Mouse (Mus musculus) forelimb bud, embryonic 11.5 days (tissue): ENCODE results near the gene Gm17349.
"Not testable (repeated sequence)": the region's sequence is repeated elsewhere in the genome, so short reads cannot be mapped to it uniquely, and the experiment has no call there.

Experiments used
- DNase-seq: peaks from one replicate; pipeline ENCODE4 v3.0.0-alpha.2; 2012; ENCODE audit warnings: low read depth, low spot score

Gm17349 gene

DNA sequence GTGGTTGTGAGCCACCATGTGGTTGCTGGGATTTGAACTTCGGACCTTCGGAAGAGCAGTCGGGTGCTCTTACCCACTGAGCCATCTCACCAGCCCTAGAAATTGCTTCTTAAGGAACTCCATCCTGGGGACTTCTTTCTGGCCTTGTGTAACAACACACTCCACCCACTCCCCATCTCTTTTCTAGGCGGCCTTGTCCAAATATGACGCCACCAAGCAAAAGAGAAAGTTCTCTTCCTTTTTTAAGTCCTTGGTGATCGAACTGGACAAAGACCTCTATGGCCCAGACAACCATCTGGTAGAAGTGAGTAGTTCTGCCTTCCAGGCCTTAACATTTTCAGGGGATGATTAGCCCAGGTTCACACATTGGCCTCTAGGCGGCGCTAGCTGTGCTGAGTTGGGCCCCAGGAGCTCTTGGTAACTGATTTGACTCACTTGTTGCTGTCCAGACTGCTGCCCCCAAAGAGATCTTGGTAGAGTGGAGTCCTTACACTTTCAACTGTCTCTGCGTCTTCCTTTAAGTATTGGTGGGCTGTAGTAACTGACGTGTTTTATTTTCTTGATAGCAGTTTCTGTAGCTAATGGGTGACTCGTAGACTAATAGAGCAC, at the start of gene Gm17349:
Gm17349 (minus strand) TSS at position 51 of the 609 bp plus-strand sequence.
- DNase-seq, result peak; percentile 67

DNA sequence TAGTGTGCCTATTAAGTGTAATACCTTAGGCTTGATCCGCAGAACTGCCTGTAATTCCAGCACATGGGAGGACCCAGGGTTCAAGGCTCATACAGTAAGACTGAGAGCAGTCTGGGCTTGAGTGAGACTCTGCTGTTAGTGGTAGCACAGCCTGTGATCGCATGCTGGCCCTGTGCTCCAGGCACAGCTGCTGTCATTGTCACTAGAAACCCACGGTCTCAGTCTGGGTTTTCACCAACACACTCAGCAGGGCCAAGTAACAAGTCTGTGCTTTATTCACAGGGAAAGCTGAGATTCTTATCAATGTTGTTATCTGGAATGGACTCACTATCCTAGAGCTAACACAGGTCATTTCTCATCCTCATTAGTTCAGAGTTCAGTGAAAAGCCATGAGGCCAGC, 48.9 kb upstream of the Gm17349 start:
- no peak for DNase-seq

GRCm38 (mm10) chr15:99740229-99740628, 34.9 kb upstream of the Gm17349 start:
- DNase-seq, result no peak

DNA sequence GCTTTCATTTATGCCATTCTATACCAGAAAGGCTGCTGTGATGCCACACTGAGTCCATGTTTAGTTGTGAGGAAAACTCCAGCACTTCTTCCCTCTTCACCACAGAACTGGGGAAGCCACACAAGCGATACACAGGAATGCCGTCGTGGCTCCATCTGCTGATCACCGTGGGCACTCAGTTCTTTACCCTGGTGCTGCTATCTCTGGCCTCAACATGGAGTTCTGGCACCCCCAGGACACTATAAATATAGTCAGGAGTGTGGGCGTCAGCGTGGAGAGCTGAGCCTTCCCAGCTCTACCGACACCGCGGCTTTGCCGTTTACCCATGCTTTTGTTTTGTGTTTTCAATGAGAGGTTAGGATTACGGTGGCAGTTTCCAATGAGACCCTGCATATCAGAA, 31.4 kb upstream of the Gm17349 start:
- DNase-seq, result no peak

GRCm38 (mm10) chr15:99735631-99736030, 30.3 kb upstream of the Gm17349 start:
- DNase-seq, result no peak

- no peak for DNase-seq
Measured at GRCm38 (mm10) chr15:99733186-99733585, 27.9 kb upstream of the Gm17349 start.

GRCm38 (mm10) chr15:99731678-99732077, 26.4 kb upstream of the Gm17349 start:
- DNase-seq, result no peak

DNA sequence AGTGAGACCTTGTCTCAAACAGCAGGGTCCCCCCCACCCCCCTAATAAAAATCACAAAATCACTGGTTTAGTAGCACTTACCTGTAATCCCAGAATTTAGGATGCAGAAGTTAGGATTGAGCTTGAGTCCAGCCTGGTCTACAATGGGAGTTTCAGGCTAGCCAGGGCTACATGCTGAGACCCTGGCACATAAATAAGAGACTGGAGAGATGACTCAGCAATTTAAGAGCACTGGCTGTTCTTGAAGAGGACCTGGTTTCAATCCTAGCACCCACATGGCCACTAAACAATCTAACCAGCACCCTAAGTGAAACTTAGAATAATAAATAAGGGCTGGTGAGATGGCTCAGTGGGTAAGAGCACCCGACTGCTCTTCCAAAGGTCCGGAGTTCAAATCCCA, 25.9 kb upstream of the Gm17349 start:
- DNase-seq, result no peak

DNA sequence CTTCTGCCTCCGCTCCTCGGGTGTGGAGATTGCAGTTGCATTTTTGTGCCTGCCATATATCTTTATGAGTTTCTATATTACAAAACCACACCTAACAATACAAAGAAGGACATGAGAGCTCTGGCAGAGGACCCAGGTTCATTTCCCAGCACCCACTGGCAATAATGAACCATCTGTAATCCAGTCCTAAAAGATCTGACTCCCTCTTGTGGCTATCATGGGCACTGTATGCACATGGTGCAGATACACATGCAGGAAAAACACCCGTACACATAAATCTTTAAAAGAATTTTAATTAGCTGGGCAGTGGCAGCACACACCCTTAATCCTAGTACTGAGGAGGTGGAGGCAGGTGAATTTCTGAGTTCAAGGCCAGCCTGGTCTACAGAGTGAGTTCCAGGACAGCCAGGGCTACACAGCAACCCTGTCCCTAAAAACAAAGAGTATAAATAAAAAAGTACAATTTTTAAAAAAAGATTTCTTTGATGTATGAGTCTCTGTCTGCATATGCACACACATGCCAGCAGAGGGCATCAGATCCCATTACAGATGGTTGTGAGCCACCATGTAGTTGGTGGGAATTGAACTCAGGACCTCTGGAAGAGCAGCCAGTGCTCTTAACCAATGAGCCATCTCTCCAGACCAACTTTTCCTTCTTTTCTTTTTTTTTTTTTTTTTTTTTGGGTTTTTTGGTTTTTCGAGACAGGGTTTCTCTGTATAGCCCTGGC, 23.9 kb upstream of the Gm17349 start:
- no peak for DNase-seq

DNA sequence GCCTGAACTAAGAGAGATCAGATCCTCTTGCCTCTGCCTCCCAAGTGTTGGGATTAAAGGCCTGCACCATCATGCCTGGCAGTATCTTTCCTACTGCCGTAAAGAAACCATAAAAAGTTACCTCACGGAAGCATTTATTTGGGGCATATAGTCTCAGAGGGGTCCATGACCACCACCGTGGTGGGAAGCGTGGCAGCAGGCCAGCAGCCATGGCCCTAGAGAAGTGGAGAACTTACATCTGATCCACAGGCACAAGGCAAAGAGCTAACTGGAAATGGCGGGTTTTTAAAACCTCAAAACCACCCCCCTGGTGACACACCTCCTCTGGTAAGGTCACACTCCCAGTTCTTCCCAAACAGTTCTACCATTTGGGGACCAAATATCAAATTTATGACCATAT, 22.9 kb upstream of the Gm17349 start:
- DNase-seq, result no peak

- DNase-seq, result no peak
Measured at GRCm38 (mm10) chr15:99727525-99727924, 22.2 kb upstream of the Gm17349 start.

GRCm38 (mm10) chr15:99727039-99727438, 21.7 kb upstream of the Gm17349 start:
- DNase-seq, result not testable (repeated sequence)

DNA sequence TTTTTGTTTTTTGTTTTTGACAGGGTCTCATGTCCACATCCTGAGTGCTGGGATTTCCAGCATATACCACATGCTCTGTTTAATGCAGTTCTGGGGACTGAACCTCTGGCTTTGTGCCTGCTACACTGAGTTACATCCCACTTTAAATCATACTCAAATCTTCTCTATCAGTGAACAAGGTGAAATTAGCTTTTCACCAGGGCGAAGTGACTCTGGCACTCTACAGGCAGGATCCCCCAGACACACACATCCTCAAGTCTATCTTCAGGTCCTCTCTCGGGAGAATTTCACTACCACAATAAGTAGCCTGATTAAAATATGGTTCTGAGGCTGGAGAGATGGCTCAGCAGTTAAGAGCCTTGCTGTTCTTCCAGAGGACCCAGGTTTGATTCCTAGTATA, 21.3 kb upstream of the Gm17349 start:
- no peak for DNase-seq

- DNase-seq, result peak; percentile 99
Measured at GRCm38 (mm10) chr15:99725341-99726155, 20.3 kb upstream of the Gm17349 start, which contains the start of gene Cox14. Cox14 (plus strand) TSS chr15:99725618.

- DNase-seq, result peak; percentile 68
Measured at GRCm38 (mm10) chr15:99724292-99725021, 19.2 kb upstream of the Gm17349 start.

GRCm38 (mm10) chr15:99723515-99724291, 18.4 kb upstream of the Gm17349 start:
- DNase-seq, result no peak

- no peak for DNase-seq
Measured at GRCm38 (mm10) chr15:99723120-99723514, 17.8 kb upstream of the Gm17349 start.

DNA sequence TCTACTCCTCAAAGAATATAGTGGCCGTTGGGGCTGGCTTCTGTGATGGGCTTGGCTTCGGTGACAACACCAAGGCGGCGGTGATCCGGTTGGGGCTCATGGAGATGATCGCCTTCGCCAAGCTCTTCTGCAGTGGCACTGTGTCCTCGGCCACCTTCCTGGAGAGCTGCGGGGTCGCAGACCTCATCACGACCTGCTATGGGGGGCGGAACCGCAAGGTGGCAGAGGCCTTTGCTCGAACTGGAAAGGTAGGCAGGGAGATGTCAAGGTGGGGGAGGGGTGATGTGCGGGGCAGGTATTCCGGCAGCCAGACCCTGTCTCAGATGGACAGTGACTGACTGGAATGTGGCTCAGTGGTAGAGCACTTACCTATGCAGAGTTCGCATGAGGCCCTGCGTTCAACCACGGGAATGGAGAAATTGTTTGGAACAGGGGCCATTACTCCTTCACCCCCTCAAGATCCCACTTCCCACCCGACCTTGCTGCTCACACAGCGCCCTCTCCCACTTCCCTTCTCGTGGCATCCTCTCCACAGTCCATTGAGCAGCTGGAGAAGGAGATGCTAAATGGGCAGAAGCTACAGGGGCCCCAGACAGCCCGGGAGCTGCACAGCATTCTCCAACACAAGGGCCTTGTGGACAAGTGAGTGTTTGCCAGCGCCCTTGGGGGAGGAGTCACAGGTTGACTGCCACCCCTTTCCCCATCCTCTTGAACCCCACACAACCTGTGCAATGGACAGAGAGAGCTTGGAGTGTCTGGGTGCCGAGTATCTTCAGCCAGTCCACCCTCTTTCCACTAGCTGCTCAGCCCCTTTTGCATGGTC, 16.8 kb upstream of the Gm17349 start:
- no peak for DNase-seq

DNA sequence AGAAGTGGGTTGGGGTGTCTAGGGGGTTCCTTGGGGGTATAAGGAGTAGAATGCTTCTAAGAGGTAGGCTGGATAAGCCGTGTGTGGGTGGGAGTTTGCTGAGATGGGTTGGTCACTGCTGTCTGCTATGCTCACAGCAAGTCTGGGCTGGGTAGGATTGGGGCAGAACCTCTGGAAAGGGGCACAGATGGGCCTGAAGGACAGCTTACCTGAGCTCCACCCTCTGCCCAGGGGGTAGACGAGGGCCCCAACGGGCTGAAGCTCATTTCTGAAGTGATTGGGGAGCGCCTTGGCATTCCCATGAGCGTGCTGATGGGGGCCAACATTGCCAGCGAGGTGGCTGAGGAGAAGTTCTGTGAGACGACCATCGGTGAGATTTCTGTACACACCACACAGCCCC, 14.6 kb upstream of the Gm17349 start:
- no peak for DNase-seq

DNA sequence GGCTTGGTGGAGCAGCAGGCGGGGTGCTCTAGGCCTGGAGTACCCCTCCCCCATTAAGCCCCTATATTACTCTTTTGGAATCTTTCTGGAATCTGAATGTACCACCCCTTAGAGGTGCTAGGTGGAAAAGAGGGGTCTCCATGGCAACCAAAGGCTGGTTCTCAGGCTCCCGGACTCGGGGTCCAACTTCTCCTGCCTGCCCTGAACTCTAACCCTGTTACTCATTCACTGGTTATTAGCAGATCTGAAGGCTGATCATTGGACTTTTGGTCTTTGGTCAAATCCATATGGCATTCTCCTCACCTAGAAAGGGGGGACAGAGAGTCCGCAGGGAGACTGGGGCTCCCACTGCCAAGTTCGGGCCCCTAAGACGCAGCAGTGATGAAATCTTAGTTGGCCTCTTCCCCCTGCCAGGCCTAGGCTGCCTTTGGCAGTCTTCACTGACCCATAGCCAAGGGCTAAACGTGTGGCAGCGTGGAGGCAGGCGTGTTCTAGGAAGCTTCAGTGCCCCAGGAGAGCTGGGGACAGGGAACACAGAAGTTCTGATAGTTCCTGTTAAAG, 13.3 kb upstream of the Gm17349 start:
- no peak for DNase-seq
